Mouse (Mus musculus): ENCODE measurements at regions not wholly inside any gene's neighbourhood (a gene's known extent, or its start where the extent isn't known, plus 50 kb on each side); places are given as distances from the start of the nearest gene placed in this dataset.

DNA sequence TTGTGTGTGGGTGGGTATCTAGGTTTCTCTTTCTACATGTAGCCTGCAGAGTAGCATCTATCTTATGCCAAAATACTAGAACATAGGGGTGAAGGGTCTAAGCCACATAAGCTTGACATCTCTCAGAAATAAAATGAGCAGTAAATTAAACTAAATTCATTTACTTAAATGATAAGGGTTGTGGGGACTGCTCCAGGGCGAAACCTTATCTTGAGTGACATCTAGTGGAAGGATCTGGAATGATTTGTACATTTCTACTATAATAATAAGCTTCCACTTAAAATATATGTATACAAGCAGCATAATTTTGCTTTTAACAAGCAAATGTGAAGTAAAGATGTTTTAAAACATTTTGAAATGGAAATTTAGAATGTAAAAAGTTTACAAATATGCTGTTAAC, 271.4 kb downstream of the Vgll3 start:
- DNase-seq (ENCODE audit: low read depth, low spot score), result no peak

- DNase-seq (ENCODE audit: low read depth, low spot score), result no peak
Measured at GRCm38 (mm10) chr16:66092766-66093165, 277.7 kb downstream of the Vgll3 start.

DNA sequence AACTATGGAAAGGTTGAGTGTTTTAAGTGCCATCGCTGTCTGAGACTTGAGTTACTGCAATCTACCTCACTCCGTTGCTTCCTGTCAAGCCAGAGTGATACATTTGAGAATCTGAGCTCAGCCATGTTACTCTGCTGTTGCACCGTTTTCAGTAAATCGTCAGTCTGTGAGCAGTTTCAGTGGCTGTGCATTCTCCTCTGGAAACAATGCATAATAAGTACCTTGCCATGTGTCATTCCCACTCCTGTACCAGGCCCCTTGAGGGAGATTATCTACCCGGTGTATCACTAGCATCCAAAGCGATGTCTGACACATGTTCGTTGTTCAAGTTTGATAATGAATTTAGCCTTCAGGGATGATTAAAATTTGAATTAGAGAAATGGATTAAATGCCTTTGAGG, 280.6 kb downstream of the Vgll3 start:
- DNase-seq (ENCODE audit: low read depth, low spot score), result no peak

DNA sequence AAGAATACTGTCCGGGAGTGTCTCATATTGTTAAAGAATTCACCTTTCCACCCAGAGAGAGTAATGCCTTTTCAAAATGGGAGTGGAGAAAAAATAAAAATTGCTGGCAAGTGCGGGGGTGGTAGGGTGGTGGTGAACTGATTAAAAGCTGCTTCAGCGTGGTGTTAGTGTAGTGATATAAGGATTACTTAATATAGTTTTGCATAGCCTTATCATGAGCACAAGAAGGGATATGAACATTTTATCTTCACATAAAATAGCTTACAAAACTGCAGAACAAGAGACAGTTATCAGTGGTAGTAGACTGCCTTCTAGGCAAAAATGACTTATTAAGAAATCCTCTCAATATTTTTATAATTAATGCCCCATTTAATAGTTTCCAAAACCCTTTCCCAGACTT, 302.9 kb downstream of the Vgll3 start:
- DNase-seq (ENCODE audit: low read depth, low spot score), result no peak

DNA sequence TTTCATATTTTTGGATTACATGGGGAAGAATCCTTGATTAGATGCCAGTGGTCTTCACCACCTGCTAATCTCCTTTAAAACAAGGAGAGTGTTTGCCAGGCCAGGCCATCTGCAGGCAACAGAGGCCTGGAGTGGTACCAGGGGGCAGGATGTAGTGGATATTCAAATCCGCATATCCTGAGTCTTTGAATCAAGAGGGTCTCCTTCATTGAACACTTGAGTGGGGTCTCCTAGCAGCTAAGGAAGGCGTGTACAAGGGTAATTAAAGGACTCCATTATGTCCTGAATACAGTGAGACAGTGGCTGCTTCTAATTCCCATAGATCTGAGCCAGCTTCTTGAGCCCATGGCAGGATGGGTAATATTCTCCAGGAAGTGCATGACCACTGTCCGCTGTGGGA, 322.7 kb downstream of the Vgll3 start:
- DNase-seq (ENCODE audit: low read depth, low spot score), result no peak

GRCm38 (mm10) chr16:66144765-66145164, 329.7 kb downstream of the Vgll3 start:
- DNase-seq (ENCODE audit: low read depth, low spot score), result no peak

DNA sequence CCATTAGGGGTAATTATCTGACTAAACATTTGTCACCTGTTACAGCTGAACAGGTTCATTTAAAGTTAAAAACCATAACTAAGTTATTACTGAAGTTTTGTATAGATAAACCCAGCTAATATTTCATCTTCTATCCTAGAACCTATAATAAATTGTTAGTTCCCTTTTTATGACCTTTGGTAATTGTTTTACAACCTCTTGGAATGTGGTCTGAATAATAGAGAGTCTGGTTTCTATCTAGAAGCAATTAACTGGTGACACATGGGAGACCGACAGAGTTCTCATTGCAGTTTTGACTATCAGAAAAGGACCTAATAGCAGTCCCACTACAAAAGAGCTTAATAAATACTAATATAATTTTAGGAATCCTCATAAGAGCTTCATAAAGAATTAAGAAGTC, 330.2 kb downstream of the Vgll3 start:
- no peak for DNase-seq (ENCODE audit: low read depth, low spot score)

- DNase-seq (ENCODE audit: low read depth, low spot score), result no peak
Measured at GRCm38 (mm10) chr16:66168289-66168688, 353.2 kb downstream of the Vgll3 start.

DNA sequence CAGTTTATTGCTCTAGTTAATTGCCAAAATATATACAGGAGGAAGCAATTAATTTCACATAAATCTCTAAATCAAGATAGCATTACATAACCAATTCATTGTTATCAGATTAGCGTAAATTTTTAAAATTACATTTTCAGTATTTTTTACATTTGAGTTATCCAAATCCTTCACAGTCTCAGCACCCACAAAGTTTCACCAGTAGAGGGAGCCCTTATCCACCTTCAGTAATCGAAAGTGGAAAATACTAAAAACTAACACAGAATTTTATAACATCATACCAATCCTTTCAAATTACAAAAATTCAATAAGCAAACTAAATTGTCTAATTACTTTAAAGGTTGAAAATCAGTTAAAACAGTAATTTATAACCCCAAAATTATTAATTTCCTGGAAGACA, 375.7 kb downstream of the Vgll3 start:
- DNase-seq (ENCODE audit: low read depth, low spot score), result peak; percentile 19

DNA sequence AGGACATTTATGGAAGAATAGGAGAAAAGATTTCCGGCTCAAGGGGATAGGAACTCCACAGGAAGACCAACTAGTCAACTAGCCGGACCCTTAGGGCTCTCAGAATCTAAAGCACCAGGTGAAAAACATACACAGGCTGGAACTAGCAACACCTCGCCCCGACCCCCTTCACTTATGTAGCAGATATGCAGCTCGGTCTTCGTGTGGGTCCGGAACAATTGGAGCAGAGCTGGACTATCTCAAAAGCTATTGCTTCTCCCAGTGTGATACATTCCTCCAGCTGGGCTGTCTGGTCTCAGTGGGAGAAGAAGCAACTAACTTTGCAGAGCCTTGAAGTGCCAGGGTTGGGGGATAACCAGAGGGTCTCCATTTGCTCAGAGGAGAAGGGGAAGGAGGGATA, 386.3 kb downstream of the Vgll3 start:
- no peak for DNase-seq (ENCODE audit: low read depth, low spot score)

All from retina, postnatal 7 days (tissue).